Mouse (Mus musculus) CH12.LX (cell line): Measurements from ENCODE around the gene Ccdc6. TPM values are rescaled to one million over a fixed set of nuclear protein-coding genes. Genes with fewer than 3 reads are reported as not detected.

Source experiments
- DNase-seq: peaks from one replicate; pipeline ENCODE4 v3.0.0-alpha.2; 2013; ENCODE audit errors: extremely low read depth
- H3K27ac ChIP-seq: 2 replicates; pipeline ENCODE4 v1.5.1; 2012; ENCODE audit warnings: low read depth, mild to moderate bottlenecking, control low read depth, moderate library complexity; ENCODE audit not compliant: insufficient read depth
- H3K27me3 ChIP-seq: replicated peaks from 2 replicates; pipeline ENCODE3; 2012; ENCODE audit warnings: inconsistent platforms
- H3K36me3 ChIP-seq, 2 experiments: replicated peaks in 1 of 2; 2 replicates each; pipeline versions ENCODE3 to v1.6.1; 2012; ENCODE audit warnings: inconsistent platforms in 1 of 2, low read length in 1 of 2, mild to moderate bottlenecking in 1 of 2, mixed read lengths in 1 of 2, moderate library complexity in 1 of 2; ENCODE audit not compliant: control insufficient read depth in 1 of 2, insufficient read depth in 1 of 2
- H3K4me1 ChIP-seq, 2 experiments: 2 replicates each; pipeline ENCODE4 v1.6.1; 2012; ENCODE audit warnings: inconsistent platforms in 1 of 2, moderate library complexity in 1 of 2; ENCODE audit not compliant: insufficient read depth in 2 of 2, control insufficient read depth in 1 of 2
- H3K4me2 ChIP-seq: 2 replicates; pipeline ENCODE4 v1.6.1; 2012; ENCODE audit warnings: low read depth, mild to moderate bottlenecking, control low read depth; ENCODE audit not compliant: poor library complexity, insufficient read depth, severe bottlenecking
- H3K4me3 ChIP-seq, 3 experiments: fragments of 150-350 bp in 1 of 3; sonication (generic) in 1 of 3; replicated peaks in 1 of 3; 2 replicates each; pipeline versions ENCODE3 to v1.5.1; 2011 to 2012; ENCODE audit warnings: low read depth in 2 of 3, low read length in 2 of 3, mild to moderate bottlenecking in 2 of 3, moderate library complexity in 2 of 3, control low read depth in 1 of 3, improper control_type of control experiment in 1 of 3, inconsistent platforms in 1 of 3, mixed read lengths in 1 of 3; ENCODE audit not compliant: poor library complexity in 1 of 3
- H3K79me2 ChIP-seq: replicated peaks from 2 replicates; pipeline ENCODE4 v1.6.1; 2012; ENCODE audit warnings: mild to moderate bottlenecking, moderate library complexity; ENCODE audit not compliant: control insufficient read depth, poor library complexity, insufficient read depth, severe bottlenecking; ENCODE audit errors: extremely low read depth
- H3K9ac ChIP-seq: 2 replicates; pipeline ENCODE4 v1.6.1; 2012; ENCODE audit warnings: low read depth, mild to moderate bottlenecking, control low read depth, moderate library complexity; ENCODE audit not compliant: insufficient read depth
- H3K9me3 ChIP-seq: replicated peaks from 2 replicates; pipeline ENCODE3; 2012; ENCODE audit warnings: low read length, inconsistent platforms, mixed read lengths
- BHLHE40 ChIP-seq: IDR thresholded peaks from 2 replicates; pipeline ENCODE4 v1.6.1; 2011; ENCODE audit warnings: mild to moderate bottlenecking, low read depth, low read length, improper control_type of control experiment
- CHD1 ChIP-seq: IDR thresholded peaks from 2 replicates; pipeline ENCODE4 v1.6.1; 2012; ENCODE audit warnings: low read depth, low read length, improper control_type of control experiment, inconsistent platforms
- CHD2 ChIP-seq: IDR thresholded peaks from 2 replicates; pipeline ENCODE4 v1.6.1; 2011; ENCODE audit warnings: low read length, improper control_type of control experiment
- CTCF ChIP-seq, 2 experiments: IDR thresholded peaks in 1 of 2; conservative IDR thresholded peaks in 1 of 2; 2 replicates each; pipeline ENCODE4 v1.5.1; 2011 to 2012; ENCODE audit warnings: low read depth in 2 of 2, low read length in 2 of 2, improper control_type of control experiment in 1 of 2, inconsistent platforms in 1 of 2, mild to moderate bottlenecking in 1 of 2, moderate library complexity in 1 of 2
- ELF1 ChIP-seq: IDR thresholded peaks from 2 replicates; pipeline ENCODE4 v1.6.1; 2014; ENCODE audit warnings: low read depth, mild to moderate bottlenecking, inconsistent platforms, low read length, improper control_type of control experiment
- EP300 ChIP-seq: IDR thresholded peaks from 2 replicates; pipeline ENCODE4 v1.6.1; 2011; ENCODE audit warnings: low read length, improper control_type of control experiment
- ETS1 ChIP-seq: conservative IDR thresholded peaks from 2 replicates; pipeline ENCODE4 v1.6.1; 2012; ENCODE audit warnings: low read depth, mild to moderate bottlenecking, inconsistent platforms, low read length, improper control_type of control experiment, moderate library complexity
- IRF4 ChIP-seq: IDR thresholded peaks from 2 replicates; pipeline ENCODE4 v1.6.1; 2014; ENCODE audit warnings: low read depth, mild to moderate bottlenecking, inconsistent platforms, low read length, improper control_type of control experiment
- JUN ChIP-seq: IDR thresholded peaks from 2 replicates; pipeline ENCODE4 v1.6.1; 2011; ENCODE audit warnings: low read depth, mild to moderate bottlenecking, low read length, improper control_type of control experiment, moderate library complexity; ENCODE audit not compliant: insufficient read depth
- JUND ChIP-seq: conservative IDR thresholded peaks from 2 replicates; pipeline ENCODE4 v1.6.1; 2011; ENCODE audit warnings: low read depth, low read length, improper control_type of control experiment
- KAT2A ChIP-seq: IDR thresholded peaks from 2 replicates; pipeline ENCODE4 v1.6.1; 2012; ENCODE audit warnings: low read length, improper control_type of control experiment, inconsistent platforms; ENCODE audit not compliant: insufficient replicate concordance
- MAFK ChIP-seq: IDR thresholded peaks from 2 replicates; pipeline ENCODE4 v1.6.1; 2011; ENCODE audit warnings: low read length, improper control_type of control experiment; ENCODE audit not compliant: insufficient replicate concordance
- MAX ChIP-seq: IDR thresholded peaks from 2 replicates; pipeline ENCODE4 v1.6.1; 2011; ENCODE audit warnings: low read length, improper control_type of control experiment
- MAZ ChIP-seq: IDR thresholded peaks from 2 replicates; pipeline ENCODE4 v1.6.1; 2012; ENCODE audit warnings: low read depth, mild to moderate bottlenecking, inconsistent platforms, low read length, improper control_type of control experiment, moderate library complexity
- MEF2A ChIP-seq: IDR thresholded peaks from 2 replicates; pipeline ENCODE4 v1.6.1; 2014; ENCODE audit warnings: low read depth, mild to moderate bottlenecking, inconsistent platforms, low read length, improper control_type of control experiment, borderline replicate concordance
- MXI1 ChIP-seq: IDR thresholded peaks from 2 replicates; pipeline ENCODE4 v1.6.1; 2011; ENCODE audit warnings: mild to moderate bottlenecking, low read depth, low read length, improper control_type of control experiment
- MYC ChIP-seq: IDR thresholded peaks from 2 replicates; pipeline ENCODE4 v1.6.1; 2011; ENCODE audit warnings: low read depth, mild to moderate bottlenecking, improper control_type of control experiment, low read length
- NELFE ChIP-seq: IDR thresholded peaks from 2 replicates; pipeline ENCODE4 v1.6.1; 2011; ENCODE audit warnings: low read depth, low read length, improper control_type of control experiment
- POLR2A ChIP-seq: IDR thresholded peaks from 2 replicates; pipeline ENCODE4 v1.6.1; 2011; ENCODE audit warnings: low read depth, mild to moderate bottlenecking, improper control_type of control experiment, low read length
- POLR2AphosphoS2 ChIP-seq: IDR thresholded peaks from 2 replicates; pipeline ENCODE4 v1.6.1; 2011; ENCODE audit warnings: low read depth, low read length, improper control_type of control experiment
- RAD21 ChIP-seq: IDR thresholded peaks from 2 replicates; pipeline ENCODE4 v1.6.1; 2011; ENCODE audit warnings: low read depth, mild to moderate bottlenecking, low read length, improper control_type of control experiment, moderate library complexity
- RCOR1 ChIP-seq: conservative IDR thresholded peaks from 2 replicates; pipeline ENCODE4 v1.6.1; 2012; ENCODE audit warnings: low read depth, mild to moderate bottlenecking, inconsistent platforms, low read length, improper control_type of control experiment
- SIN3A ChIP-seq: IDR thresholded peaks from 2 replicates; pipeline ENCODE4 v1.6.1; 2012; ENCODE audit warnings: low read length, improper control_type of control experiment, inconsistent platforms
- SMC3 ChIP-seq: IDR thresholded peaks from 2 replicates; pipeline ENCODE4 v1.6.1; 2011; ENCODE audit warnings: low read depth, low read length, improper control_type of control experiment
- TBP ChIP-seq: conservative IDR thresholded peaks from 2 replicates; pipeline ENCODE4 v1.6.1; 2011; ENCODE audit warnings: low read depth, low read length, improper control_type of control experiment
- TCF12 ChIP-seq: IDR thresholded peaks from 2 replicates; pipeline ENCODE4 v1.6.1; 2014; ENCODE audit warnings: low read depth, mild to moderate bottlenecking, inconsistent platforms, low read length, improper control_type of control experiment
- UBTF ChIP-seq: IDR thresholded peaks from 2 replicates; pipeline ENCODE4 v1.6.1; 2012; ENCODE audit warnings: low read depth, mild to moderate bottlenecking, inconsistent platforms, low read length, improper control_type of control experiment, moderate library complexity
- USF1 ChIP-seq: IDR thresholded peaks from 2 replicates; pipeline ENCODE4 v1.6.1; 2014; ENCODE audit warnings: low read depth, mild to moderate bottlenecking, inconsistent platforms, low read length, improper control_type of control experiment
- USF2 ChIP-seq: conservative IDR thresholded peaks from 2 replicates; pipeline ENCODE4 v1.6.1; 2011; ENCODE audit warnings: low read depth, low read length, improper control_type of control experiment
- ZMIZ1 ChIP-seq: IDR thresholded peaks from 2 replicates; pipeline ENCODE4 v1.6.1; 2012; ENCODE audit warnings: low read depth, mild to moderate bottlenecking, inconsistent platforms, low read length, improper control_type of control experiment
- ZNF384 ChIP-seq: IDR thresholded peaks from 2 replicates; pipeline ENCODE4 v1.6.1; 2012; ENCODE audit warnings: low read depth, low read length, improper control_type of control experiment, inconsistent platforms
- dilution Hi-C: fragments of 300-500 bp; cut with MboI; formaldehyde crosslinking; loops from 2 replicates; pipeline ENCODE4 v1.14.3; 2020; ENCODE audit warnings: low sequenced_read_pairs; ENCODE audit not compliant: extremely low pct_unique_long_range_greater_than_20kb, extremely low pct_ligation_motif_present
- in situ Hi-C: fragments of 300-500 bp; cut with MboI; formaldehyde crosslinking; loops from 3 replicates; pipeline ENCODE4 v1.14.3; 2019; ENCODE audit warnings: low sequenced_read_pairs, low pct_ligation_motif_present, low pct_unique_long_range_greater_than_20kb, mixed read lengths
- polyA plus RNA-seq: library from polyadenylated mRNA; unstranded; fragments of >175 nt; gene quantifications from 2 replicates; pipeline ENCODE4 v1.2.1, GENCODE M21; 2012; ENCODE audit warnings: low read depth; ENCODE audit not compliant: insufficient read length
- total RNA-seq, 2 experiments: library from RNA; depleted of rRNA; stranded (reverse); fragments of 300-350 nt in 1 of 2; fragments of >200 nt in 1 of 2; gene quantifications; 2 replicates each; pipeline ENCODE4 v1.2.3; 2012 to 2014

Gene Ccdc6
- total and polyA plus RNA-seq, 3 experiments, result 19.7 to 36.7 (median 33.5) TPM

GRCm38 (mm10) chr10:70119451-70119850 lies 22.5 kb downstream of the Ccdc6 start:
- dilution Hi-C loops, result no loop called here
- in situ Hi-C loops, result no loop called here
- Histone ChIP-seq H3K27ac (peak overlapping the region; percentile 91), H3K27me3 (no peaks in the 10 kb centered on the region), H3K36me3 (peaks cover 0 to 27% of the 10 kb centered on the region in 2 experiments), H3K4me1 (peaks cover 36 to 72% of the 10 kb centered on the region in 2 experiments), H3K4me2 (peak overlapping the region; percentile 99), H3K9me3 (peaks cover 7% of the 10 kb centered on the region), H3K79me2 (peaks cover 63% of the 10 kb centered on the region), H3K9ac (peak overlapping the region; percentile 91), H3K4me3 (peak overlapping the region; percentile 34 to 47 (median 42))
- 0 out of 2 replicates have a peak, but pooled peaks have one; percentile 21 for TF ChIP-seq BHLHE40
- no peak for TF ChIP-seq POLR2A
- 0 out of 2 replicates have a peak, but pooled peaks have one; percentile 10 for TF ChIP-seq MAX
- no peak for TF ChIP-seq MXI1
- no peak for TF ChIP-seq CHD2
- no peak; the same call in none of the 2 replicates for TF ChIP-seq SIN3A
- 0 out of 2 replicates have a peak, but pooled peaks have one; percentile 42 for TF ChIP-seq POLR2AphosphoS2
- TF ChIP-seq UBTF, result no peak
- DNase-seq, result no peak

GRCm38 (mm10) chr10:70119851-70120370 lies 23.0 kb downstream of the Ccdc6 start:
- peak overlapping the region; percentile 91 for H3K9ac ChIP-seq
- dilution Hi-C loops (no loop called here), in situ Hi-C loops (no loop called here)
- peaks cover 39 to 73% of the 10 kb centered on the region in 2 experiments for H3K4me1 ChIP-seq
- peaks cover 63% of the 10 kb centered on the region for H3K79me2 ChIP-seq
- peak; percentile 94 for DNase-seq
- H3K36me3 ChIP-seq, result peaks cover 0 to 28% of the 10 kb centered on the region in 2 experiments
- H3K27ac ChIP-seq, result peak overlapping the region; percentile 96
- H3K4me2 ChIP-seq, result peak overlapping the region; percentile 99
- H3K9me3 ChIP-seq, result peaks cover 7% of the 10 kb centered on the region
- H3K27me3 ChIP-seq, result no peaks in the 10 kb centered on the region
- H3K4me3 ChIP-seq, result peak overlapping the region; percentile 34 to 47 (median 42)
- peak; percentile 64; the same call in 1 of the 2 replicates for TF ChIP-seq MXI1
- TF ChIP-seq CTCF (conservative IDR thresholded peaks at IDR 0.05 in 1 of 2, IDR thresholded peaks at IDR 0.05 in 1 of 2; ENCODE audit: low read depth in 2 of 2, low read length in 2 of 2), result no peak
- no peak for TF ChIP-seq MAFK
- peak; percentile 77 for TF ChIP-seq CHD2
- TF ChIP-seq ZMIZ1, result peak; percentile 52
- no peak for TF ChIP-seq RAD21
- TF ChIP-seq USF2, result no peak
- peak; percentile 29; the same call in 1 of the 2 replicates for TF ChIP-seq MYC
- TF ChIP-seq TCF12, result peak; percentile 96; the same call in 1 of the 2 replicates
- 0 out of 2 replicates have a peak, but pooled peaks have one; percentile 35 for TF ChIP-seq KAT2A
- peak; percentile 97 for TF ChIP-seq ZNF384
- TF ChIP-seq JUN, result peak; percentile 60
- peak; percentile 95 for TF ChIP-seq IRF4
- no peak for TF ChIP-seq USF1
- peak; percentile 92 for TF ChIP-seq MEF2A
- TF ChIP-seq EP300, result peak; percentile 96
- TF ChIP-seq JUND, result peak; percentile 66
- peak; percentile 94 for TF ChIP-seq BHLHE40
- peak; percentile 83 for TF ChIP-seq MAZ
- TF ChIP-seq MAX, result no peak; the same call in 1 of the 2 replicates
- peak; percentile 59 for TF ChIP-seq TBP
- peak; percentile 98 for TF ChIP-seq ETS1
- TF ChIP-seq POLR2A, result peak; percentile 63
- peak; percentile 29; the same call in 1 of the 2 replicates for TF ChIP-seq NELFE
- peak; percentile 91 for TF ChIP-seq SIN3A
- TF ChIP-seq RCOR1, result 0 out of 2 replicates have a peak, but pooled peaks have one; percentile 83
- TF ChIP-seq ELF1, result peak; percentile 31; the same call in 1 of the 2 replicates
- no peak for TF ChIP-seq SMC3
- peak; percentile 85 for TF ChIP-seq CHD1
